Mouse (Mus musculus) kidney, adult 2 months (tissue): Measurements from ENCODE around the gene Nudt7.

Experiments
- CTCF ChIP-seq: fragments of 200-500 bp; conservative IDR thresholded peaks from 2 replicates; pipeline ENCODE4 v1.5.1; 2011; ENCODE audit warnings: low read depth, mild to moderate bottlenecking, control low read depth, low read length, moderate library complexity, mixed read lengths; ENCODE audit not compliant: insufficient read depth, insufficient read length
- POLR2A ChIP-seq: fragments of 200-500 bp; IDR thresholded peaks from one replicate; pipeline ENCODE4 v1.6.1; 2011; ENCODE audit warnings: low read depth, low read length, control low read depth

DNA sequence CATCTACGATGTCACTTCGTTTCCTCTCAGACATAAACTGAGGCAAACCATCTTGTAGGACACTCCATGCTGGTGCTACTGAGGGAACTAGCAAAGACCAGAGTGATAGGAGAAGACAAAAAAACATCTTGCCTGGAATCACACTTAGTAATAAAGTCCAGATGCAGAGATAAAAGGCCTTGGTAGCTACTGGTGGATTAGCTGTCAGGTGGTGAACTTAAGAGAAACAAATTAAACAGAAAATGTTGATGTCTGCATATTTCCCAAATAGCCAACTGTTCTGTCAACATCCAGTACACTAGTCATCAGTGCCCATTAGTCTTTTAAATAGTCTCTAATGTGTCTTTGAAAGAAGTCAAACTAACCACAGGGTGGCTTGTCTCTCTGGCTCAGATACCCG lies 40.0 kb upstream of the Nudt7 start:
- TF ChIP-seq POLR2A (no peak), CTCF (no peak)
